Mouse (Mus musculus): ENCODE results near the gene C5ar1. TPM values are rescaled to one million over a fixed set of nuclear protein-coding genes. Genes with fewer than 3 reads are reported as not detected.
A peak's percentile ranks its signal among the peaks of the same experiment; 100 is the strongest.
"Not testable (repeated sequence)": the region's sequence is repeated elsewhere in the genome, so short reads cannot be mapped to it uniquely, and the experiment has no call there.

The C5ar1 gene
- polyA plus RNA-seq, 1 experiment from 2014 or later: 1.2 TPM

GRCm38 (mm10) chr7:16273081-16273765, 13.9 kb upstream of the C5ar1 start, which contains the start of gene Inafm1:
Gene Inafm1 (minus strand): TSS chr7:16273617.
- Histone ChIP-seq H3K4me2 (replicated peaks) (peak within 1 kb of the TSS; percentile 95), H3K4me1 (peaks cover 25% of the 10 kb centered on the region), H3K4me3 (peak within 1 kb of the TSS; percentile 76), H3K36me3 (peaks cover 31% of the 10 kb centered on the region), H3K9ac (peak within 1 kb of the TSS; percentile 87), H3K27me3 (replicated peaks) (peaks cover 11% of the 10 kb centered on the region; the same call in 1 of the 2 replicates), H3K27ac (peak within 1 kb of the TSS; percentile 84), H3K9me3 (no peaks in the 10 kb centered on the region)
- ATAC-seq (ENCODE audit: low FRiP score, low read depth): peak; percentile 90
- WGBS: under 1% methylated on average over 47 of the region's 49 CpGs

GRCm38 (mm10) chr7:16272681-16273080, 13.3 kb upstream of the C5ar1 start:
- WGBS: under 1% methylated on average over 46 of the region's 46 CpGs

GRCm38 (mm10) chr7:16271139-16271538, 11.8 kb upstream of the C5ar1 start:
- no peak overlapping the region for H3K4me3 ChIP-seq
- H3K4me1 ChIP-seq: peaks cover 25% of the 10 kb centered on the region
- WGBS: 70% methylated on average over 1 of the region's 1 CpGs
- H3K9me3 ChIP-seq: no peaks in the 10 kb centered on the region
- ATAC-seq (ENCODE audit: low FRiP score, low read depth): no peak
- no peak overlapping the region for H3K4me2 ChIP-seq (replicated peaks)
- no peak overlapping the region for H3K9ac ChIP-seq
- H3K36me3 ChIP-seq: peaks cover 11% of the 10 kb centered on the region
- H3K27ac ChIP-seq: no peak overlapping the region
- H3K27me3 ChIP-seq (replicated peaks): peaks cover 11% of the 10 kb centered on the region; the same call in 1 of the 2 replicates

More at GRCm38 (mm10) chr7:16272681-16273080, 13.3 kb upstream of the C5ar1 start:
- H3K36me3 ChIP-seq: peaks cover 25% of the 10 kb centered on the region
- peaks cover 25% of the 10 kb centered on the region for H3K4me1 ChIP-seq
- peak overlapping the region; percentile 87 for H3K9ac ChIP-seq
- H3K4me3 ChIP-seq: peak overlapping the region; percentile 76
- H3K9me3 ChIP-seq: no peaks in the 10 kb centered on the region
- H3K27me3 ChIP-seq (replicated peaks): peaks cover 11% of the 10 kb centered on the region; the same call in 1 of the 2 replicates
- peak; percentile 84 for ATAC-seq (ENCODE audit: low FRiP score, low read depth)
- peak overlapping the region; percentile 84 for H3K27ac ChIP-seq
- peak overlapping the region; percentile 95 for H3K4me2 ChIP-seq (replicated peaks)

GRCm38 (mm10) chr7:16266593-16266992, 7.3 kb upstream of the C5ar1 start:
- not testable (repeated sequence) for H3K4me1 ChIP-seq; H3K9ac ChIP-seq; ATAC-seq (ENCODE audit: low FRiP score, low read depth); H3K27me3 ChIP-seq (replicated peaks); H3K27ac ChIP-seq; H3K9me3 ChIP-seq; H3K36me3 ChIP-seq; H3K4me3 ChIP-seq; H3K4me2 ChIP-seq (replicated peaks)
- 84% methylated on average over 7 of the region's 7 CpGs for WGBS

- Histone ChIP-seq H3K4me3 (no peak overlapping the region), H3K4me1 (no peaks in the 10 kb centered on the region), H3K9ac (no peak overlapping the region), H3K36me3 (no peaks in the 10 kb centered on the region), H3K4me2 (replicated peaks) (no peak overlapping the region), H3K9me3 (peaks cover 6% of the 10 kb centered on the region; the same call in 1 of the 2 replicates), H3K27me3 (replicated peaks) (peaks cover 3% of the 10 kb centered on the region; the same call in 1 of the 2 replicates), H3K27ac (no peak overlapping the region)
- no peak for ATAC-seq (ENCODE audit: low FRiP score, low read depth)
- WGBS: 87% methylated on average over 11 of the region's 11 CpGs
Observed at GRCm38 (mm10) chr7:16265856-16266255, 6.5 kb upstream of the C5ar1 start.

- Histone ChIP-seq H3K4me3 (no peak overlapping the region), H3K27me3 (replicated peaks) (no peaks in the 10 kb centered on the region), H3K36me3 (no peaks in the 10 kb centered on the region), H3K4me1 (no peaks in the 10 kb centered on the region), H3K9me3 (peaks cover 6% of the 10 kb centered on the region; the same call in 1 of the 2 replicates), H3K9ac (no peak overlapping the region), H3K27ac (no peak overlapping the region), H3K4me2 (replicated peaks) (no peak overlapping the region)
- no peak for ATAC-seq (ENCODE audit: low FRiP score, low read depth)
- 87% methylated on average over 5 of the region's 5 CpGs for WGBS
Observed at GRCm38 (mm10) chr7:16263843-16264242, 4.5 kb upstream of the C5ar1 start.

GRCm38 (mm10) chr7:16263015-16263787, 3.9 kb upstream of the C5ar1 start:
- ATAC-seq (ENCODE audit: low FRiP score, low read depth): no peak
- Histone ChIP-seq H3K4me2 (replicated peaks) (no peak overlapping the region), H3K27ac (no peak overlapping the region)

GRCm38 (mm10) chr7:16261097-16261496, 1.8 kb upstream of the C5ar1 start:
- H3K9me3 ChIP-seq: peaks cover 6% of the 10 kb centered on the region; the same call in 1 of the 2 replicates
- 76% methylated on average over 1 of the region's 1 CpGs for WGBS
- no peaks in the 10 kb centered on the region for H3K36me3 ChIP-seq
- ATAC-seq (ENCODE audit: low FRiP score, low read depth): no peak
- no peak overlapping the region for H3K4me2 ChIP-seq (replicated peaks)
- H3K4me3 ChIP-seq: no peak overlapping the region
- no peaks in the 10 kb centered on the region for H3K4me1 ChIP-seq
- no peak overlapping the region for H3K9ac ChIP-seq
- no peaks in the 10 kb centered on the region for H3K27me3 ChIP-seq (replicated peaks)
- H3K27ac ChIP-seq: no peak overlapping the region

More at GRCm38 (mm10) chr7:16263015-16263787, 3.9 kb upstream of the C5ar1 start:
- Histone ChIP-seq H3K36me3 (no peaks in the 10 kb centered on the region), H3K27me3 (replicated peaks) (no peaks in the 10 kb centered on the region), H3K9me3 (peaks cover 6% of the 10 kb centered on the region; the same call in 1 of the 2 replicates), H3K9ac (no peak overlapping the region), H3K4me3 (no peak overlapping the region), H3K4me1 (no peaks in the 10 kb centered on the region)
- 31% methylated on average over 8 of the region's 8 CpGs for WGBS

GRCm38 (mm10) chr7:16257830-16258229, 1.5 kb downstream of the C5ar1 start:
- Histone ChIP-seq H3K27me3 (replicated peaks) (no peaks in the 10 kb centered on the region), H3K4me2 (replicated peaks) (no peak overlapping the region), H3K4me3 (no peak overlapping the region), H3K4me1 (no peaks in the 10 kb centered on the region), H3K27ac (no peak overlapping the region), H3K9ac (no peak overlapping the region), H3K36me3 (no peaks in the 10 kb centered on the region), H3K9me3 (no peaks in the 10 kb centered on the region)
- no peak for ATAC-seq (ENCODE audit: low FRiP score, low read depth)
- WGBS: 93% methylated on average over 11 of the region's 11 CpGs

- ATAC-seq (ENCODE audit: low FRiP score, low read depth); H3K4me3 ChIP-seq; H3K4me1 ChIP-seq; H3K4me2 ChIP-seq (replicated peaks); H3K27me3 ChIP-seq (replicated peaks); H3K27ac ChIP-seq; H3K36me3 ChIP-seq; H3K9me3 ChIP-seq; H3K9ac ChIP-seq: not testable (repeated sequence)
- WGBS: 89% methylated on average over 4 of the region's 4 CpGs
Observed at GRCm38 (mm10) chr7:16255963-16256362, 3.4 kb downstream of the C5ar1 start.

GRCm38 (mm10) chr7:16254195-16254594, 5.1 kb downstream of the C5ar1 start:
- WGBS: 63% methylated on average over 4 of the region's 4 CpGs
- H3K9ac ChIP-seq: no peak overlapping the region
- ATAC-seq (ENCODE audit: low FRiP score, low read depth): no peak
- no peak overlapping the region for H3K4me2 ChIP-seq (replicated peaks)
- no peaks in the 10 kb centered on the region for H3K36me3 ChIP-seq
- H3K9me3 ChIP-seq: no peaks in the 10 kb centered on the region
- no peaks in the 10 kb centered on the region for H3K4me1 ChIP-seq
- H3K4me3 ChIP-seq: no peak overlapping the region
- H3K27me3 ChIP-seq (replicated peaks): no peaks in the 10 kb centered on the region
- H3K27ac ChIP-seq: no peak overlapping the region

- no peak for ATAC-seq (ENCODE audit: low FRiP score, low read depth)
- H3K4me2 ChIP-seq (replicated peaks): no peak overlapping the region
- H3K27me3 ChIP-seq (replicated peaks): no peaks in the 10 kb centered on the region
- H3K9ac ChIP-seq: no peak overlapping the region
- H3K4me3 ChIP-seq: no peak overlapping the region
- no peaks in the 10 kb centered on the region for H3K9me3 ChIP-seq
- H3K27ac ChIP-seq: no peak overlapping the region
- no peaks in the 10 kb centered on the region for H3K4me1 ChIP-seq
- WGBS: 87% methylated on average over 5 of the region's 5 CpGs
- H3K36me3 ChIP-seq: no peaks in the 10 kb centered on the region
Observed at GRCm38 (mm10) chr7:16250687-16251086, 8.7 kb downstream of the C5ar1 start.

Data from neural tube, embryonic 12.5 days (tissue).